Mouse (Mus musculus) heart, postnatal 0 days (tissue): ENCODE measurements around the gene Pakap. TPM values are rescaled to one million over a fixed set of nuclear protein-coding genes. Genes with fewer than 3 reads are reported as not detected.

ENCODE experiments used
- ATAC-seq: fragments of 200-750 bp; cut with Nextera tagmentation; 2 replicates; pipeline ENCODE4 v1.8.0; 2017; ENCODE audit warnings: low read depth, moderate number of reproducible peaks, moderate library complexity; ENCODE audit not compliant: insufficient read depth
- DNase-seq: peaks from one replicate; pipeline ENCODE4 v3.0.0-alpha.2; 2016; ENCODE audit warnings: low spot score
- H3K27ac ChIP-seq: fragments of 300-500 bp; sonication (generic); 2 replicates; pipeline ENCODE4 v1.5.1; 2014; ENCODE audit warnings: low read depth, mild to moderate bottlenecking
- H3K27me3 ChIP-seq: fragments of 300-500 bp; sonication (generic); 2 replicates; pipeline ENCODE4 v1.6.1; 2014; ENCODE audit warnings: low read length, mixed read lengths; ENCODE audit not compliant: control insufficient read depth, insufficient read depth
- H3K36me3 ChIP-seq: fragments of 300-500 bp; sonication (generic); replicated peaks from 2 replicates; pipeline ENCODE4 v1.6.1; 2014; ENCODE audit warnings: low read length, mixed read lengths; ENCODE audit not compliant: control insufficient read depth, insufficient read depth
- H3K4me1 ChIP-seq: fragments of 300-500 bp; sonication (generic); 2 replicates; pipeline ENCODE4 v1.6.1; 2014; ENCODE audit warnings: antibody characterized with exemption; ENCODE audit not compliant: control insufficient read depth, insufficient read depth
- H3K4me2 ChIP-seq: fragments of 300-500 bp; sonication (generic); 2 replicates; pipeline ENCODE4 v1.6.1; 2014; ENCODE audit warnings: low read depth, mild to moderate bottlenecking, low read length, moderate library complexity
- H3K4me3 ChIP-seq: fragments of 300-500 bp; sonication (generic); 2 replicates; pipeline ENCODE4 v1.5.1; 2014; ENCODE audit warnings: low read depth, low read length
- H3K9ac ChIP-seq: fragments of 300-500 bp; sonication (generic); replicated peaks from 2 replicates; pipeline ENCODE4 v1.6.1; 2014; ENCODE audit warnings: low read depth, low read length, mixed read lengths
- H3K9me3 ChIP-seq: fragments of 300-500 bp; sonication (generic); replicated peaks from 2 replicates; pipeline ENCODE4 v1.6.1; 2016; ENCODE audit warnings: low read length; ENCODE audit not compliant: control insufficient read depth
- CTCF ChIP-seq: IDR thresholded peaks from 2 replicates; pipeline ENCODE4 v1.5.1; 2016; ENCODE audit warnings: antibody characterized with exemption, control low read depth, low read depth
- EP300 ChIP-seq: IDR thresholded peaks from 2 replicates; pipeline ENCODE4 v1.6.1; 2016; ENCODE audit warnings: antibody characterized with exemption, low read depth
- WGBS: fragments of 180-500 bp; shearing (Covaris S2); extraction: QIAGEN DNeasy Blood & Tissue Kit; methylation state at CpG from one replicate; pipeline ENCODE4 v1.1.7; 2014; 5-methylcytosine and 5-hydroxymethylcytosine counted together
- polyA plus RNA-seq: library from polyadenylated mRNA; unstranded; fragments of >200 nt; fragmentation: Nextera tagmentation; extraction: Ambion mirVana; gene quantifications from 2 replicates; pipeline ENCODE4 v1.2.1, GENCODE M21; 2015
- total RNA-seq: library from RNA; depleted of rRNA; stranded (reverse); fragments of >200 nt; gene quantifications from 2 replicates; pipeline ENCODE4 v1.2.3, GENCODE M21; 2014; ENCODE audit warnings: low replicate concordance

The Pakap gene
- total and polyA plus RNA-seq, 2 experiments from 2014 or later = 21.1 to 43.7 TPM

- H3K9ac ChIP-seq = 0 out of 2 replicates have a peak overlapping the region, but pooled peaks have one; percentile 14
- peaks cover 21% of the 10 kb centered on the region for H3K4me1 ChIP-seq
- H3K4me2 ChIP-seq = peak overlapping the region; percentile 36
- H3K36me3 ChIP-seq = no peaks in the 10 kb centered on the region
- TF ChIP-seq CTCF (no peak), EP300 (peak; percentile 11)
- DNase-seq (peak; percentile 85), ATAC-seq (peak; percentile 91)
- peak overlapping the region; percentile 91 for H3K27ac ChIP-seq
- H3K4me3 ChIP-seq = no peak overlapping the region
- H3K27me3 ChIP-seq = no peaks in the 10 kb centered on the region
- WGBS = 20% methylated on average over 7 of the region's 7 CpGs
- H3K9me3 ChIP-seq = peaks cover 4% of the 10 kb centered on the region
These were observed 54.8 kb downstream of the Pakap start for GRCm38 (mm10) chr4:57622816-57623215.

DNA sequence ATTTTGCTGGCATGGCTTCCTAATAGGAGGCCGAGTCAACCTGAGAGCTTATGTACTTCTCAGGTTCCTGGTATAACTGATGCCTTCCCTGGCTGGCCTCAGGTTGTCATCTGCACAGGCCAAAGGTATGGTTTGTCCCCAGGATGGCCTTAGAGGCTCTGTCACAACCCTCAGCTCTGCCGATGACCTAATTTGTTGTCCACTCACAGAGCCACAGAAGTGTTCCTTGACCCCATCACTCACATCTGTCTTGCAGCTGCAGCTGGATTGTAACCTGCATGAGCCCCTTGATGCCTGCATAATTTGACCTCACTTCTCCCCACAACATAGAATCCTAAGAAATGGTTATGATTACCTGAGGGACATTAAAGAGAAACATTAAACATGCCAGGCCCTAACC lies 56.8 kb downstream of the Pakap start:
- H3K4me2 ChIP-seq = no peak overlapping the region
- H3K9me3 ChIP-seq = no peaks in the 10 kb centered on the region
- WGBS = 67% methylated on average over 2 of the region's 2 CpGs
- H3K4me1 ChIP-seq = peaks cover 32% of the 10 kb centered on the region
- no peak overlapping the region for H3K9ac ChIP-seq
- no peak for DNase-seq
- no peaks in the 10 kb centered on the region for H3K27me3 ChIP-seq
- TF ChIP-seq EP300 (no peak), CTCF (no peak)
- H3K4me3 ChIP-seq = no peak overlapping the region
- ATAC-seq = no peak
- no peaks in the 10 kb centered on the region for H3K36me3 ChIP-seq
- peak overlapping the region; percentile 31 for H3K27ac ChIP-seq

DNA sequence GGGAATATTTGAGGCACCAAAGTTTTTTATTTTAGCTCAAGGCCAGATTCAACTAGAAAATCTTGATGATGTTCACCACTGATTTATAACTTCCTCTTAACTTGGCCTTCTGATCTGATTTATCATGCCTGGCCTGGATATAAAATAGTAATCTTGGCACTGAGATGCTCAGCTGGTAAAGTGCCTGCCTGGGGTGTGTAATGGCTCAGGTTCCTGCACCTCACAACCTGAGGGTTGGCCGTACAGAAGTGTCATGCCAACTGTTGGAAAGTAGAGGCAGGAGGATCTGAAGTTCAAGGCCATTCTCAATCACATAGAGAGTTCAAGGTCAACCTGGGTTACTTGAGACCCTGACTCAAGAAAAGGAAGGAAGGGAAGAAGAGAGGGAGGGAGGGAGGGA lies 57.3 kb downstream of the Pakap start:
- 62% methylated on average over 1 of the region's 1 CpGs for WGBS
- no peak for ATAC-seq
- Histone ChIP-seq H3K9ac (no peak overlapping the region), H3K4me3 (no peak overlapping the region), H3K4me2 (no peak overlapping the region), H3K27me3 (no peaks in the 10 kb centered on the region), H3K9me3 (no peaks in the 10 kb centered on the region), H3K36me3 (no peaks in the 10 kb centered on the region), H3K4me1 (peaks cover 33% of the 10 kb centered on the region), H3K27ac (peak overlapping the region; percentile 31; the same call in 1 of the 2 replicates)
- TF ChIP-seq EP300 (no peak), CTCF (no peak)
- no peak for DNase-seq

- H3K9me3 ChIP-seq = no peaks in the 10 kb centered on the region
- peak overlapping the region; percentile 31 for H3K27ac ChIP-seq
- H3K27me3 ChIP-seq = no peaks in the 10 kb centered on the region
- no peak for ATAC-seq
- H3K4me2 ChIP-seq = no peak overlapping the region
- no peak for DNase-seq
- WGBS = 41% methylated on average over 1 of the region's 1 CpGs
- H3K9ac ChIP-seq = no peak overlapping the region
- H3K4me1 ChIP-seq = peaks cover 34% of the 10 kb centered on the region
- no peak overlapping the region for H3K4me3 ChIP-seq
- H3K36me3 ChIP-seq = no peaks in the 10 kb centered on the region
- no peak for TF ChIP-seq CTCF
- TF ChIP-seq EP300 = no peak
These were observed 57.8 kb downstream of the Pakap start for GRCm38 (mm10) chr4:57625756-57626155.

DNA sequence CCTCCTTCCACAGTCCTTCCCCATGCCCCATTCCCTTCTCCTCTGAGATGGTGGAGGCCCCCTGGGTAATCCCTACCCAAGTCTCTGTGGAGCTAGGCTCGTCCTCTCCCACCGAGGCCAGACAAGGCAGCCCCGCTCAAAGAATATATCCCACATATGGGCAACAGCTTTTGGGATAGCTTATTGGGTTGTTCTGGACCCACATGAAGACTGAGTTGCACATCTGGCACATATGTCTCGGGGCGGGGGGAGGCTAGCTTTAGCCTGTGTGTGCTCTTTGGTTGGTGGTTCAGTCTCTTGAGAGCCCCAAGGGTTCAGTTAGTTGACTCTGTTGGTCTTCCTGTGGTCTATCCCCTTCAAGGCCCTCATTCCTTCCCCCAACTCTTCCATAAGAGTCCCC lies 58.9 kb downstream of the Pakap start:
- Histone ChIP-seq H3K27ac (no peak overlapping the region), H3K4me1 (peaks cover 35% of the 10 kb centered on the region), H3K4me2 (no peak overlapping the region), H3K36me3 (no peaks in the 10 kb centered on the region), H3K9ac (no peak overlapping the region), H3K27me3 (no peaks in the 10 kb centered on the region), H3K9me3 (no peaks in the 10 kb centered on the region), H3K4me3 (no peak overlapping the region)
- WGBS = 87% methylated on average over 5 of the region's 5 CpGs
- DNase-seq = no peak
- ATAC-seq = no peak
- TF ChIP-seq CTCF (no peak), EP300 (no peak)

GRCm38 (mm10) chr4:57632386-57632785 lies 64.4 kb downstream of the Pakap start:
- Histone ChIP-seq H3K36me3 (no peaks in the 10 kb centered on the region), H3K27ac (peak overlapping the region; percentile 46; the same call in 1 of the 2 replicates), H3K4me2 (no peak overlapping the region), H3K27me3 (no peaks in the 10 kb centered on the region), H3K9me3 (no peaks in the 10 kb centered on the region), H3K4me1 (peaks cover 47% of the 10 kb centered on the region), H3K4me3 (no peak overlapping the region), H3K9ac (no peak overlapping the region)
- WGBS = 38% methylated on average over 5 of the region's 5 CpGs
- TF ChIP-seq EP300 (no peak), CTCF (no peak)
- no peak for DNase-seq
- ATAC-seq = no peak
